Mouse (Mus musculus) kidney, adult 2 months (tissue): ENCODE measurements around the gene Pacrg. TPM values are rescaled to one million over a fixed set of nuclear protein-coding genes. Genes with fewer than 3 reads are reported as not detected.

Source experiments
- DNase-seq: peaks from one replicate; pipeline ENCODE4 v3.0.0; 2021
- H3K27ac ChIP-seq: fragments of 200-500 bp; 2 replicates; pipeline ENCODE4 v1.5.1; 2012; ENCODE audit warnings: low read depth, low read length, control low read depth, inconsistent platforms; ENCODE audit not compliant: insufficient read depth
- H3K27me3 ChIP-seq: fragments of 200-500 bp; replicated peaks from 2 replicates; pipeline ENCODE4 v1.6.1; 2012; ENCODE audit warnings: mild to moderate bottlenecking, moderate library complexity, low read length, inconsistent platforms; ENCODE audit not compliant: control insufficient read depth, insufficient read depth
- H3K36me3 ChIP-seq: fragments of 200-500 bp; 2 replicates; pipeline ENCODE4 v1.6.1; 2012; ENCODE audit warnings: mild to moderate bottlenecking, moderate library complexity, low read length, inconsistent platforms; ENCODE audit not compliant: control insufficient read depth, insufficient read depth
- H3K4me1 ChIP-seq: fragments of 200-500 bp; 2 replicates; pipeline ENCODE4 v1.6.1; 2011; ENCODE audit warnings: low read length; ENCODE audit not compliant: control insufficient read depth, insufficient read depth
- H3K4me3 ChIP-seq: fragments of 200-500 bp; 2 replicates; pipeline ENCODE4 v1.5.1; 2011; ENCODE audit warnings: mild to moderate bottlenecking, low read depth, low read length, control low read depth; ENCODE audit not compliant: insufficient read depth
- CTCF ChIP-seq: fragments of 200-500 bp; conservative IDR thresholded peaks from 2 replicates; pipeline ENCODE4 v1.5.1; 2011; ENCODE audit warnings: low read depth, mild to moderate bottlenecking, control low read depth, low read length, moderate library complexity, mixed read lengths; ENCODE audit not compliant: insufficient read depth, insufficient read length
- POLR2A ChIP-seq: fragments of 200-500 bp; IDR thresholded peaks from one replicate; pipeline ENCODE4 v1.6.1; 2011; ENCODE audit warnings: low read depth, low read length, control low read depth
- WGBS: fragments of 180-500 bp; shearing (Covaris S2); methylation state at CpG from one replicate; pipeline ENCODE4 v1.1.7; 2018; 5-methylcytosine and 5-hydroxymethylcytosine counted together
- polyA plus RNA-seq: library from polyadenylated mRNA; depleted of rRNA; stranded (reverse); fragments of >200 nt; gene quantifications from 2 replicates; pipeline ENCODE4 v1.2.3, GENCODE M21; 2012

Pacrg gene
- polyA plus RNA-seq, 1 experiment, result 2.7 TPM

DNA sequence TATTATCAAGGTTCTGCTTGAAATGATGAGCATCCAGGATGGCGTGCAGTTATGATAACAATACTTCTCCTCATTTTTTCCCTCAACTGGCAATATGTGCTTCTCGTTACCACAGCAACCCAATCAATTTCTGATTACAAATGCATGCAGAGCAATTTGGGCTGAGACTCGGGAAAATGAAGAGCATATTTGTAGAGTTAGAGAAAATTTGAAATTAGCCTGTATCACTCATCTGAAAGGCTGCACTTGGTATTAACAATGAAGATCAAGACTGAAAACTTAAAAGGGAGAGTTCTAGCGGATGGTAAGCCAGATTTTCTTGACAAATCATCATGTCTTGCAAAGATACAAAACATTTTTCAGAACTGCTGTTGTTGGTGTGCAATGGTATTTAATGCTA lies 21.1 kb downstream of the Pacrg start:
- 90% methylated on average over 4 of the region's 4 CpGs for WGBS
- Histone ChIP-seq H3K36me3 (no peaks in the 10 kb centered on the region), H3K27me3 (no peaks in the 10 kb centered on the region), H3K4me1 (no peaks in the 10 kb centered on the region), H3K4me3 (no peak overlapping the region), H3K27ac (no peak overlapping the region)
- DNase-seq, result no peak
- no peak for TF ChIP-seq POLR2A
- no peak for TF ChIP-seq CTCF

DNA sequence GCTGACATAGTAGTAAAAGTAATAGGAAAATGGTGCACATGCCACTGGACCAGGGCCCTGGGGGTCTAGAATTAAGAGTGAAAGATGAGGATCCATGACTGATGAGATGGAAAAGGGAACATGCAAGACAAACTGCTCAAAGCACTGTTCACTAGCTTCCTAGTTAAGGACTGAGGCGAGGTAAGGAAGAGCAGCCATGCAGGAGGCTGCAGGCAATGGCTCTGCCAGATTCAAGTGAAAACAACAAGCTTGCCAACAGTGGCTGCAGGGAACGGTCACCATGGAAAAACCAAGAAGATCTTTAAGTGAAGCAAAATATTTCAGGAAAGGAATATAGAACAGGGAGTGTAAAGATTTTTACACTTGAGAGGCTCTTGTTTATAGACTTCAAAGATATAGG lies 31.5 kb downstream of the Pacrg start:
- 73% methylated on average over 2 of the region's 2 CpGs for WGBS
- Histone ChIP-seq H3K4me3 (no peak overlapping the region), H3K4me1 (no peaks in the 10 kb centered on the region), H3K36me3 (no peaks in the 10 kb centered on the region), H3K27me3 (no peaks in the 10 kb centered on the region), H3K27ac (no peak overlapping the region)
- TF ChIP-seq POLR2A (no peak), CTCF (no peak)
- no peak for DNase-seq

DNA sequence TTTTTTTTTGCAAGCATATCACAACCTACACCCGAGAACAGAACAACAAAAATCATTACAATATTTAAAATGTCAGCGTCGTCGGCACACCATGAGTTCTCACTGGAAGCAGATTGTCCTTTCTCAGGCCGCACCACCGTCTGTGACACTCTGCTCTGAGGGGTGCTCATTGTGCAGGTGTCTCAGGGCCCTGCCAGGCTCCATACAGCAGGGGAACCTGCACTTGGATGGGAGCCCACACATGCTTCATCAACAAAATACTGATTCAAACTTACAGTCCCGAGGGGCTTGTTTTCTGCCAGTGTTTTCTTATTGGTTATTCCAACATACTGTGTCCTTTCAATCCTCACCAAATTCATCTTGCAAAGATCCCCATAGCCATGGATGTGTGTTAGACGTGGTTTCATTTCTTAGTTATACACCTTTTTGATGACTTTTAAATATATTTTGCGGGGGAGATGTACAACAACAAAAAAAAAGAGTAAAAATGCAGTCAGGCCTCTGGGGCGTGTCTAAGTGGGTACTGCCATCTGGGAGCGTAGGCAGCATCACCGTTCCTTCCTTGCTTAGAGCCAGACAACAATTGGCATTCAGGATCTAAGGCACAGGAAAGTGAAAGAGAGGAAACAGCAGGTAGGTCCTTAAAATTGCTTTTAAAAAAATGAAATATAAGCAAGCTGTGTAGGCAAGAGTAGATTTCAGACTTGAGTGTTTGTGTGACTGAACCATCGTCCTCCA lies 32.7 kb downstream of the Pacrg start:
- no peak for DNase-seq
- Histone ChIP-seq H3K4me3 (no peak overlapping the region), H3K27ac (no peak overlapping the region), H3K27me3 (no peaks in the 10 kb centered on the region), H3K4me1 (no peaks in the 10 kb centered on the region), H3K36me3 (no peaks in the 10 kb centered on the region)
- WGBS, result 88% methylated on average over 13 of the region's 13 CpGs
- TF ChIP-seq POLR2A, result no peak

DNA sequence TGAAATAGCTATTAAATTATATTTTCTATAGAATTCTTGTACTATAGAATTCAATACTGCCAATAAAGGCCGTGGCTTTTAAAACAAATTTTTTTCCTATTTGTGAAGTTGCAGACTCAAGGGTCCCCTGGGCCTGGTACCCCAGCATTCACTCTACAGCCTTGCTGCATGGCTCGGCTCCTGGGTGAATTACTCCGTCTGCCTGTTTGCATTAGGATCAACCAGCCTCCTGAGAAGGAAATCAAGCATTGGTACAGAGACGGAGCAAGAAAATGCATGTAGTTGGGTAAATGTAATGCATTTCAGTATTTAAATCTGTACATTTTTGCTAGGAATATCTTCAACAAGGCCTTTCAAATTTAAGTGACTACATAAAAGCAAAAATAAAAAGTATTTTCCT lies 33.4 kb downstream of the Pacrg start:
- no peaks in the 10 kb centered on the region for H3K4me1 ChIP-seq
- no peaks in the 10 kb centered on the region for H3K27me3 ChIP-seq
- H3K4me3 ChIP-seq, result no peak overlapping the region
- DNase-seq, result no peak
- 94% methylated on average over 4 of the region's 4 CpGs for WGBS
- H3K36me3 ChIP-seq, result no peaks in the 10 kb centered on the region
- no peak for TF ChIP-seq POLR2A
- H3K27ac ChIP-seq, result no peak overlapping the region

DNA sequence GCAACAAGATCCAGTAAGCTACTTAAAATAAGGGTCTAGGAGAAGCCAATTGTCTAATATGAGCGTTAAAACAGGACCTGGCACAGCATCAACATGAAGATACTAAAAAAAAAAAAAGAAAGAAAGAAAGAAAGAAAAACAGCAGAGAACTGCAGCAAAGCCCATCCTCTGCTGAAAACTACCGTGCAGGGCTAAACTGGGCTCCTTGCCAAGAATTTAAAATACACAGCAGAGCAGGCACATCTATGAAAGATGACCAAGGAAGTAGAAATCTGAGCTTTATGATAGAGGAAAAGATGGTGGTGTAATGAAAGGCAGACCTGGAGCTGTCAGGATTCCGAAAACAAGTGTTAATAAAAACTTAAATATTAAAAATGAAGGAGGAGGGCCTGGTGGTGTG lies 48.5 kb downstream of the Pacrg start:
- TF ChIP-seq POLR2A (no peak), CTCF (no peak)
- H3K4me3 ChIP-seq, result no peak overlapping the region
- H3K4me1 ChIP-seq, result no peaks in the 10 kb centered on the region
- no peaks in the 10 kb centered on the region for H3K36me3 ChIP-seq
- 42% methylated on average over 3 of the region's 3 CpGs for WGBS
- no peaks in the 10 kb centered on the region for H3K27me3 ChIP-seq
- H3K27ac ChIP-seq, result no peak overlapping the region
- DNase-seq, result no peak

DNA sequence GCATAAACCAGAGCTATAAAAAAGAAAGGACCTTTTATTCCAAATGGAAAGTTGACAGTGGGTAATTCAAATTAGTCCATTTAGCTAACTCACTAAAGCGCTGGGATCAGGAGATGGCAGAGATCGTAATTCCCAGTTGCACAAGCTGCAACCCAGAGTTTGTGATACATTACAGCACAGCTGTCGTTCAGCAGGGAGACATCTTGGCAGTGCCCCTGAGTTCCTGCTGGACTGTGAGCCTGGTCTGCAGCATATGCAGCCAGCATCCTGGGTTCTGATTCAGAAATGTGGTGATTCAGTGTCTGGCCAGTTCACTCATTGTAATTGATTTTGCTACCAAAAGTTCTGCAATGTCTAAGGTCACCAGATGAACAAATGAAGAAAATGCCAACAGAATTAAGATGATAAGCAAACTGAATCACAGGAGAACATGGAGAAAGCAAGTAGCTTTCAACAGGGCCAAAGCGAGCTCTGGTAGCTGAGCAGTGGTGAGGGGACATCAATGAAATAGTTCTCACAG lies 55.6 kb downstream of the Pacrg start:
- H3K27me3 ChIP-seq, result no peaks in the 10 kb centered on the region
- DNase-seq, result no peak
- H3K4me3 ChIP-seq, result no peak overlapping the region
- no peaks in the 10 kb centered on the region for H3K36me3 ChIP-seq
- TF ChIP-seq CTCF (no peak), POLR2A (no peak)
- 82% methylated on average over 4 of the region's 4 CpGs for WGBS
- peaks cover 3% of the 10 kb centered on the region; the same call in 1 of the 2 replicates for H3K4me1 ChIP-seq
- H3K27ac ChIP-seq, result no peak overlapping the region

DNA sequence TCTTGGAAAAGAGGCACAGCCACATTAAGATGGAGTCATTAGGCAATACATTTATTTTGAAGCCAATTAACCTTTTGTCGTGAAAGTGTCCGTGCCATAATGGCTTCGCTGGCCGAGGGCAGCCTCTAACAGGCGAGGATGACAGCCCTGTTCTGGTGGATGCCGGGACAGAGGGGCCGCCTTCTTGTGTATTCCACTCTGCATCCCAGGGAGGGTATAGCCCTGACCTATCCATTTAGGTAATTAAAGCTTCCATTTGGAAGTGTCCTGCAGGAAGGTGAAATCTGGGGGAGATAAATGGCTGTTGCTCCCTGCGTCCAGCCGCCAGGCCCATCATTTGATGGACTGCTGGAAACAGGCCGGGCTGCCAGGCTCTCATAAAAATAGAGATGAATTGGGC lies 63.6 kb downstream of the Pacrg start:
- no peaks in the 10 kb centered on the region for H3K27me3 ChIP-seq
- no peak for DNase-seq
- H3K27ac ChIP-seq, result no peak overlapping the region
- no peak overlapping the region for H3K4me3 ChIP-seq
- no peaks in the 10 kb centered on the region for H3K4me1 ChIP-seq
- TF ChIP-seq CTCF (no peak), POLR2A (no peak)
- H3K36me3 ChIP-seq, result no peaks in the 10 kb centered on the region
- WGBS, result 56% methylated on average over 10 of the region's 10 CpGs
